Mouse (Mus musculus) liver, postnatal 0 days (tissue): Measurements from ENCODE around the gene LTO1.
A peak's percentile ranks its signal among the peaks of the same experiment; 100 is the strongest.

Source experiments
- CTCF ChIP-seq: sonication (generic); IDR thresholded peaks from 2 replicates; pipeline ENCODE4 v1.5.1; 2016; ENCODE audit warnings: antibody characterized with exemption, low read depth
- EP300 ChIP-seq: IDR thresholded peaks from 2 replicates; pipeline ENCODE4 v1.6.1; 2016; ENCODE audit warnings: antibody characterized with exemption, low read depth, mild to moderate bottlenecking

- TF ChIP-seq CTCF (peak; percentile 51), EP300 (no peak)
Observed at GRCm38 (mm10) chr7:144918823-144919222, 3.9 kb downstream of the LTO1 start.
